Mouse (Mus musculus) MEL (cell line): ENCODE measurements around the gene Slfn8.

Experiments
- CHD2 ChIP-seq: IDR thresholded peaks from 2 replicates; pipeline ENCODE4 v1.6.1; 2011; ENCODE audit warnings: low read length, improper control_type of control experiment
- ELF1 ChIP-seq: IDR thresholded peaks from 2 replicates; pipeline ENCODE4 v1.6.1; 2014; ENCODE audit warnings: low read depth, mild to moderate bottlenecking, inconsistent platforms, low read length, improper control_type of control experiment, moderate library complexity
- MEF2A ChIP-seq: IDR thresholded peaks from 2 replicates; pipeline ENCODE4 v1.6.1; 2014; ENCODE audit warnings: low read depth, mild to moderate bottlenecking, inconsistent platforms, low read length, improper control_type of control experiment; ENCODE audit not compliant: poor library complexity, insufficient replicate concordance, severe bottlenecking; ENCODE audit errors: extremely low read depth
- MYC ChIP-seq: IDR thresholded peaks from 2 replicates; pipeline ENCODE4 v1.6.1; 2011; ENCODE audit warnings: low read depth, mild to moderate bottlenecking, low read length, improper control_type of control experiment, moderate library complexity
- POLR2A ChIP-seq, 2 experiments: IDR thresholded peaks; 2 replicates each; pipeline ENCODE4 v1.6.1; 2011 to 2012; ENCODE audit warnings: low read length in 2 of 2, mild to moderate bottlenecking in 2 of 2, control low read depth in 1 of 2, improper control_type of control experiment in 1 of 2, low read depth in 1 of 2, moderate library complexity in 1 of 2; ENCODE audit not compliant: control insufficient read depth in 1 of 2, insufficient read depth in 1 of 2, poor library complexity in 1 of 2
- TAL1 ChIP-seq: IDR thresholded peaks from 2 replicates; pipeline ENCODE4 v1.6.1; 2012; ENCODE audit warnings: mild to moderate bottlenecking, inconsistent platforms, low read length, moderate library complexity, mixed read lengths
- USF2 ChIP-seq, 2 experiments: IDR thresholded peaks; 2 replicates each; pipeline ENCODE4 v1.6.1; 2011 to 2012; ENCODE audit warnings: improper control_type of control experiment in 2 of 2, low read length in 2 of 2, borderline replicate concordance in 1 of 2, inconsistent platforms in 1 of 2, low read depth in 1 of 2, mild to moderate bottlenecking in 1 of 2; ENCODE audit not compliant: insufficient read depth in 1 of 2
- ZC3H11A ChIP-seq: IDR thresholded peaks from 2 replicates; pipeline ENCODE4 v1.6.1; 2012; ENCODE audit warnings: low read depth, mild to moderate bottlenecking, inconsistent platforms, low read length, improper control_type of control experiment

DNA sequence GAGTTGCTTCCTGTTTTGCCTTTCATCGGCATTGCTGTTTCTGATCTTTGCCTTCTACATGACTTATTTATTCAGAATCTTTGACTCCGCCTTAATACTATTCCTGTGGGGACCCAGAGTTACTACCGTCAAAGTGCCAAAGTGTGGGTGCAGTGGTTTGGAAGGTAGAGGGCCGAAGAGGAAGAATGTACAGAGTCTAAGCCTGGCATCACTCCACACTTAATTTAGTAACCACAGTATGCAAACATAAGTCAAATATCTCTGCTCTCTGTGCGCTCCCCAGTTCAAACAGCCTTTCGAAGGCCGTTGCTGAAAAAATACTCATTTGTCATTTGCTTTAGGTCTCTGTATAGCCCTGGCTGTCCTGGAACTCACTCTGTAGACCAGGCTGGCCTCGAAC lies 58.4 kb downstream of the Slfn8 start:
- no peak for TF ChIP-seq CHD2
- TF ChIP-seq POLR2A (IDR thresholded peaks at IDR 0.05; ENCODE audit: control insufficient read depth in 1 of 2, insufficient read depth in 1 of 2, low read depth in 1 of 2, low read length in 2 of 2, poor library complexity in 1 of 2): no peak
- TF ChIP-seq MEF2A: no peak
- no peak for TF ChIP-seq ELF1
- TF ChIP-seq ZC3H11A: no peak
- TF ChIP-seq USF2 (IDR thresholded peaks at IDR 0.05; ENCODE audit: borderline replicate concordance in 1 of 2, insufficient read depth in 1 of 2, low read depth in 1 of 2, low read length in 2 of 2): no peak
- no peak for TF ChIP-seq TAL1
- TF ChIP-seq MYC: no peak
